Mouse (Mus musculus) stomach, postnatal 0 days (tissue): Measurements from ENCODE around the gene 6430628N08Rik. TPM values are rescaled to one million over a fixed set of nuclear protein-coding genes. Genes with fewer than 3 reads are reported as not detected.

ENCODE experiments used
- ATAC-seq: fragments of 200-750 bp; cut with Nextera tagmentation; 2 replicates; pipeline ENCODE4 v1.8.0; 2017; ENCODE audit not compliant: low FRiP score, low TSS enrichment
- DNase-seq: peaks from one replicate; pipeline ENCODE4 v3.0.0-alpha.2; 2016; ENCODE audit warnings: low spot score
- H3K27ac ChIP-seq: fragments of 300-500 bp; sonication (generic); replicated peaks from 2 replicates; pipeline ENCODE4 v1.5.1; 2014; ENCODE audit warnings: mild to moderate bottlenecking, control low read depth
- H3K27me3 ChIP-seq: fragments of 300-500 bp; sonication (generic); 2 replicates; pipeline ENCODE4 v1.6.1; 2014; ENCODE audit warnings: low read length; ENCODE audit not compliant: control insufficient read depth, insufficient read depth
- H3K36me3 ChIP-seq: fragments of 300-500 bp; sonication (generic); 2 replicates; pipeline ENCODE4 v1.6.1; 2014; ENCODE audit warnings: low read length, mixed read lengths; ENCODE audit not compliant: control insufficient read depth, insufficient read depth
- H3K4me1 ChIP-seq: fragments of 300-500 bp; sonication (generic); replicated peaks from 2 replicates; pipeline ENCODE4 v1.6.1; 2014; ENCODE audit warnings: antibody characterized with exemption; ENCODE audit not compliant: control insufficient read depth, insufficient read depth
- H3K4me2 ChIP-seq: fragments of 300-500 bp; sonication (generic); replicated peaks from 2 replicates; pipeline ENCODE4 v1.6.1; 2014; ENCODE audit warnings: low read depth, mild to moderate bottlenecking, control low read depth, moderate library complexity
- H3K4me3 ChIP-seq: fragments of 300-500 bp; sonication (generic); 2 replicates; pipeline ENCODE4 v1.5.1; 2014; ENCODE audit warnings: low read depth, low read length, control low read depth
- H3K9ac ChIP-seq: fragments of 300-500 bp; sonication (generic); 2 replicates; pipeline ENCODE4 v1.6.1; 2014; ENCODE audit warnings: mild to moderate bottlenecking, low read length, control low read depth, mixed read lengths
- H3K9me3 ChIP-seq: fragments of 300-500 bp; sonication (generic); 2 replicates; pipeline ENCODE4 v1.6.1; 2016; ENCODE audit warnings: low read length; ENCODE audit not compliant: control insufficient read depth
- CTCF ChIP-seq: IDR thresholded peaks from 2 replicates; pipeline ENCODE4 v1.5.1; 2016; ENCODE audit warnings: antibody characterized with exemption, low read depth, mild to moderate bottlenecking, moderate library complexity
- EP300 ChIP-seq: optimal IDR thresholded peaks from 2 replicates; pipeline ENCODE3; 2016; ENCODE audit warnings: antibody characterized with exemption
- WGBS: fragments of 180-500 bp; shearing (Covaris S2); extraction: QIAGEN DNeasy Blood & Tissue Kit; methylation state at CpG from one replicate; pipeline ENCODE4 v1.1.7; 2014; 5-methylcytosine and 5-hydroxymethylcytosine counted together
- polyA plus RNA-seq: library from polyadenylated mRNA; unstranded; fragments of >200 nt; fragmentation: Nextera tagmentation; extraction: Ambion mirVana; gene quantifications from 2 replicates; pipeline ENCODE4 v1.2.1, GENCODE M21; 2015

The 6430628N08Rik gene
- polyA plus RNA-seq, 1 experiment from 2014 or later = not detected

- H3K4me3 ChIP-seq = no peak overlapping the region
- TF ChIP-seq CTCF (no peak), EP300 (no peak)
- ATAC-seq (no peak), DNase-seq (no peak)
- no peaks in the 10 kb centered on the region for H3K36me3 ChIP-seq
- no peak overlapping the region for H3K4me2 ChIP-seq
- H3K9ac ChIP-seq = no peak overlapping the region
- 2% methylated on average over 30 of the region's 41 CpGs for WGBS
- no peaks in the 10 kb centered on the region for H3K9me3 ChIP-seq
- peaks cover 35% of the 10 kb centered on the region for H3K27me3 ChIP-seq
- no peaks in the 10 kb centered on the region for H3K4me1 ChIP-seq
- H3K27ac ChIP-seq = no peak overlapping the region
These were observed 53.3 kb downstream of the 6430628N08Rik start for GRCm38 (mm10) chr4:115943669-115944314.

Other genes starting within 250 kb of the 6430628N08Rik start
- 1.2 and 1.4 TPM in 2 replicates for gene Cyp4b1, start 242.9 kb upstream of the 6430628N08Rik start, polyA plus RNA-seq
- 16.3 and 17.0 TPM in 2 replicates for gene Efcab14, start 152.9 kb upstream of the 6430628N08Rik start, polyA plus RNA-seq
- 0.21 TPM in 2 replicates for gene Tex38, start 109.6 kb upstream of the 6430628N08Rik start, polyA plus RNA-seq
- 30.4 and 30.6 TPM in 2 replicates for gene Atpaf1, start 105.9 kb upstream of the 6430628N08Rik start, polyA plus RNA-seq
- 7.5 and 8.1 TPM in 2 replicates for gene Mob3c, start 62.6 kb upstream of the 6430628N08Rik start, polyA plus RNA-seq
- 11.6 and 15.1 TPM in 2 replicates for gene Mknk1, start 51.5 kb upstream of the 6430628N08Rik start, polyA plus RNA-seq
- not detected in 2 replicates for gene Kncn, start 6.3 kb upstream of the 6430628N08Rik start, polyA plus RNA-seq
- gene Dmbx1, start 49.3 kb downstream of the 6430628N08Rik start, polyA plus RNA-seq = 0.02 TPM in 1 of 2 replicates, not detected in the other
- 7.7 and 8.3 TPM in 2 replicates for gene Faah, start 127.3 kb downstream of the 6430628N08Rik start, polyA plus RNA-seq
- 11.4 and 11.9 TPM in 2 replicates for gene Nsun4, start 163.2 kb downstream of the 6430628N08Rik start, polyA plus RNA-seq
- 571 and 591 TPM in 2 replicates for gene Uqcrh, start 184.4 kb downstream of the 6430628N08Rik start, polyA plus RNA-seq
- 37.4 and 41.1 TPM in 2 replicates for gene Lrrc41, start 184.6 kb downstream of the 6430628N08Rik start, polyA plus RNA-seq
- gene Rad54l, start 233.0 kb downstream of the 6430628N08Rik start, polyA plus RNA-seq = 5.1 and 5.3 TPM in 2 replicates
- gene Pomgnt1, start 233.2 kb downstream of the 6430628N08Rik start, polyA plus RNA-seq = 26.6 and 29.6 TPM in 2 replicates